Mouse (Mus musculus): ENCODE results near the gene Prkar2b. TPM values are rescaled to one million over a fixed set of nuclear protein-coding genes. Genes with fewer than 3 reads are reported as not detected.

Prkar2b gene
- polyA plus RNA-seq (2015; fragmentation: Nextera tagmentation; extraction: Ambion mirVana), result 34.0 and 34.6 TPM in 2 replicates

DNA sequence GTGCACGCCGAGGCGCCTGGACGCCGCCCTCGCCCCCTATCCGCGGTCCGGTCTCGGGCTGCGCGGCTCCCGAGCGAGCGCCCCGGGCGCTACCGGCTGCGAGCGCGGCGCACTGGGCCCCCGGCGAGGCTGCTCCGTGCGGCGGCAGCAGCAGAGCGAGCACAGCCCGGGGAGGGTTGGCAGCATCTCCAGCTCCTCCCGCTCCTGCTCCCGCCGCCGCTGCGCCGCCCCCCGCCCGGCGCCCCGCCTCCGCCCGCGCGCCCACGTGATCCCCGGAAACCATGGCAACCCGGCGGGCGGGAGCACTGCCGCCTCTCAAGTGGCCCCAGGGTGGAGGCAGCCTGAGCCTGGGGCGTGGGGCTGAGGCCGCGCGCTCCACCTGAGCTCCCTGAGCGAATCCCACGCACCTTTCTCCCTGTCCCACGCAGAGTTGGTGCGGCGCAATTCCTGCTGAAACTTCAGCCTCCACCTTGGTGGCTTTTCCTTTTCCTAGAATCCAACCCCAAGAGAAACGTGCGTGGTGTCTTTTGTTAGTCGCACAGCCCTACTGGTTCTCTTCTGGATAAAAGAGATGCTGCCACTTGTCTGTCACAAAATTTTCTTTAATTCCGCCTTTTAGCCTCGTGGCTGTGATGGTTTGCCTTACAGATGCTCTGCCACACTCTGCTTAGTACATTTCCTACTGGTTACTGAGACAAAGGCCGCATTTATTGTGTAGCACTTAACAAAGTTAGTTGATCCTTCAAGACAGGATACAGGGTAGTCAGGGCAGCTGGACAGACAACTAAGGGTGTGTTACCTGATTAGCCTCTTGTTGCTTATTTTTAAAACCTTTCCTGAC is at the start of gene Prkar2b:
Gene Prkar2b (minus strand): TSS at position 207 of the 841 bp plus-strand sequence.
- peaks cover 15% of the 10 kb centered on the region for H3K4me1 ChIP-seq (ENCODE audit: insufficient read depth)
- peak; percentile 95 for DNase-seq
- no peaks in the 10 kb centered on the region for H3K9me3 ChIP-seq (ENCODE audit: low read length)
- H3K9ac ChIP-seq (replicated peaks), result peak within 1 kb of the TSS; percentile 84
- H3K4me3 ChIP-seq (ENCODE audit: low read depth, low read length), result peak within 1 kb of the TSS; percentile 76
- H3K4me2 ChIP-seq (ENCODE audit: low read depth, low read length), result peak within 1 kb of the TSS; percentile 80
- TF ChIP-seq EP300 (IDR thresholded peaks at IDR 0.05; ENCODE audit: low read depth), result no peak
- no peak for TF ChIP-seq CTCF (IDR thresholded peaks at IDR 0.05; ENCODE audit: low read depth)
- ATAC-seq, result peak; percentile 95
- H3K36me3 ChIP-seq (replicated peaks; ENCODE audit: insufficient read depth, low read length), result no peaks in the 10 kb centered on the region; the same call in 1 of the 2 replicates
- 0 out of 2 replicates have a peak, but pooled peaks cover 4% of the 10 kb centered on the region for H3K27me3 ChIP-seq (ENCODE audit: insufficient read depth, low read length)
- 5% methylated on average over 55 of the region's 64 CpGs for WGBS (ENCODE audit: insufficient replicate concordance)
- peak within 1 kb of the TSS; percentile 88 for H3K27ac ChIP-seq (ENCODE audit: low read depth)

DNA sequence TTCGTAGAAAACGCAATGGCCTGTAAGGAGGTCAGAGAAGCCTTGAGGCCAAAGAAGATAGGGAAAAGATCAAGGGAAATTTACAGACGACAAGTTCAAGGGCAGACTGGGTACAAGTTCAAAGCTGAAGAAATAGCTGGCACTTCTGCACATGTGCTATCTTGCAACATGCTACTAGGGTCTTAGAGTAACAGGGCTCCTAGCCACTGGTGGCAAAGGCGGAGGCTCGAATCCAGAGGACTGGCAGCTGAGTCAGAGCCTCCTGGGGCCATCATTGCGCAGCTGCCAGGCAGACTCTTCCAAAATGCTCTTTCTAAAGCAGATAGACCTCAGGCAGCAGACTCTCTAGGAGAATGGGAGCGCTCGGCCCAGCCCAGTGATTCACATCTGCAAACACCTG is 48.1 kb upstream of the Prkar2b start:
- Histone ChIP-seq H3K9me3 (ENCODE audit: low read length) (no peaks in the 10 kb centered on the region), H3K4me2 (ENCODE audit: low read depth, low read length) (no peak overlapping the region), H3K4me3 (ENCODE audit: low read depth, low read length) (no peak overlapping the region), H3K36me3 (replicated peaks; ENCODE audit: insufficient read depth, low read length) (peaks cover 3% of the 10 kb centered on the region), H3K27me3 (ENCODE audit: insufficient read depth, low read length) (no peaks in the 10 kb centered on the region), H3K27ac (ENCODE audit: low read depth) (no peak overlapping the region), H3K9ac (replicated peaks) (no peak overlapping the region), H3K4me1 (ENCODE audit: insufficient read depth) (peaks cover 20% of the 10 kb centered on the region)
- no peak for ATAC-seq
- no peak for DNase-seq
- TF ChIP-seq CTCF (IDR thresholded peaks at IDR 0.05; ENCODE audit: low read depth), result no peak
- TF ChIP-seq EP300 (IDR thresholded peaks at IDR 0.05; ENCODE audit: low read depth), result no peak
- 84% methylated on average over 8 of the region's 8 CpGs for WGBS (ENCODE audit: insufficient replicate concordance)

GRCm38 (mm10) chr12:32104955-32105521 is 43.9 kb upstream of the Prkar2b start:
- H3K27ac ChIP-seq (ENCODE audit: low read depth), result peak overlapping the region; percentile 91
- peaks cover 35% of the 10 kb centered on the region for H3K4me1 ChIP-seq (ENCODE audit: insufficient read depth)

GRCm38 (mm10) chr12:32104451-32104862 is 43.4 kb upstream of the Prkar2b start:
- ATAC-seq (peak; percentile 99), DNase-seq (peak; percentile 83)
- peak; percentile 99 for TF ChIP-seq EP300 (IDR thresholded peaks at IDR 0.05; ENCODE audit: low read depth)
- TF ChIP-seq CTCF (IDR thresholded peaks at IDR 0.05; ENCODE audit: low read depth), result no peak
- Histone ChIP-seq H3K27me3 (ENCODE audit: insufficient read depth, low read length) (no peaks in the 10 kb centered on the region), H3K4me3 (ENCODE audit: low read depth, low read length) (no peak overlapping the region), H3K36me3 (replicated peaks; ENCODE audit: insufficient read depth, low read length) (peaks cover 15% of the 10 kb centered on the region; the same call in 1 of the 2 replicates), H3K9ac (replicated peaks) (peak overlapping the region; percentile 1; the same call in 1 of the 2 replicates), H3K27ac (ENCODE audit: low read depth) (peak overlapping the region; percentile 91), H3K4me1 (ENCODE audit: insufficient read depth) (peaks cover 35% of the 10 kb centered on the region), H3K4me2 (ENCODE audit: low read depth, low read length) (peak overlapping the region; percentile 38), H3K9me3 (ENCODE audit: low read length) (no peaks in the 10 kb centered on the region)
- WGBS (ENCODE audit: insufficient replicate concordance), result 51% methylated on average over 6 of the region's 6 CpGs

More at GRCm38 (mm10) chr12:32104955-32105521, 43.9 kb upstream of the Prkar2b start:
- Histone ChIP-seq H3K27me3 (ENCODE audit: insufficient read depth, low read length) (no peaks in the 10 kb centered on the region), H3K4me2 (ENCODE audit: low read depth, low read length) (peak overlapping the region; percentile 38), H3K9ac (replicated peaks) (peak overlapping the region; percentile 40; the same call in 1 of the 2 replicates), H3K4me3 (ENCODE audit: low read depth, low read length) (no peak overlapping the region), H3K9me3 (ENCODE audit: low read length) (no peaks in the 10 kb centered on the region), H3K36me3 (replicated peaks; ENCODE audit: insufficient read depth, low read length) (peaks cover 14% of the 10 kb centered on the region)
- ATAC-seq (no peak), DNase-seq (no peak)
- TF ChIP-seq EP300 (IDR thresholded peaks at IDR 0.05; ENCODE audit: low read depth) (no peak), CTCF (IDR thresholded peaks at IDR 0.05; ENCODE audit: low read depth) (no peak)
- whole genome bisulfite sequencing (ENCODE audit: insufficient replicate concordance), result 48% methylated on average over 4 of the region's 4 CpGs

- Histone ChIP-seq H3K36me3 (replicated peaks; ENCODE audit: insufficient read depth, low read length) (peaks cover 17% of the 10 kb centered on the region; the same call in 1 of the 2 replicates), H3K27ac (ENCODE audit: low read depth) (peak overlapping the region; percentile 49; the same call in 1 of the 2 replicates), H3K4me1 (ENCODE audit: insufficient read depth) (peaks cover 35% of the 10 kb centered on the region), H3K27me3 (ENCODE audit: insufficient read depth, low read length) (no peaks in the 10 kb centered on the region), H3K4me3 (ENCODE audit: low read depth, low read length) (no peak overlapping the region), H3K4me2 (ENCODE audit: low read depth, low read length) (no peak overlapping the region), H3K9me3 (ENCODE audit: low read length) (no peaks in the 10 kb centered on the region), H3K9ac (replicated peaks) (no peak overlapping the region)
- TF ChIP-seq EP300 (IDR thresholded peaks at IDR 0.05; ENCODE audit: low read depth) (no peak), CTCF (IDR thresholded peaks at IDR 0.05; ENCODE audit: low read depth) (no peak)
- 84% methylated on average over 4 of the region's 4 CpGs for whole genome bisulfite sequencing (ENCODE audit: insufficient replicate concordance)
- no peak for DNase-seq
- no peak for ATAC-seq
Measured at GRCm38 (mm10) chr12:32101306-32101705, 40.2 kb upstream of the Prkar2b start.

DNA sequence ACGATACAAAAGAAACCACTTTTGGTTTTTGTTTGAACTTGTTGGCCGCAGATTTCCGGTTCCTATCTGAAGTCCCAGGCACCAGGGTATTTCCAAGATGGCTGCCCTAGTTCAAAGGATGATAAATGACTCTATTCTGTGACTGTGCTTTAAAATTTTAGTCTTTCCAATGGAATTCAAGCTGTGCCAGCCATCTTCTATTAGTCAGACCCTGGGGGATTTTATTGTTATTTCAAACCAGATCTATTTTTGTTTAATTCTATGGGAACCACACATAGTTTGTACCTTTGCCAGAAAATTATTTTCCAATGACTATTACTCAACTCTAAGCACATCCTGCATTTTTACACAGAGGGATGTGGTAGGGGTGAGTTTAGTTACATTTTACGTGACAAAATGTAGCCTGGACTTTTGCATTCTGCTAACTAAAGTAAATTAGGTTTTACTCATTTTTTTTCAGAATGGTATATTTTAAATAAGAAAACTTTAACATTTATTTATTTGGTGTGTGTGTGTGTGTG is 38.6 kb upstream of the Prkar2b start:
- H3K27ac ChIP-seq (ENCODE audit: low read depth), result no peak overlapping the region
- no peak for TF ChIP-seq CTCF (IDR thresholded peaks at IDR 0.05; ENCODE audit: low read depth)
- TF ChIP-seq EP300 (IDR thresholded peaks at IDR 0.05; ENCODE audit: low read depth), result no peak
- no peaks in the 10 kb centered on the region for H3K27me3 ChIP-seq (ENCODE audit: insufficient read depth, low read length)
- WGBS (ENCODE audit: insufficient replicate concordance), result 74% methylated on average over 4 of the region's 4 CpGs
- no peak overlapping the region for H3K9ac ChIP-seq (replicated peaks)
- H3K4me3 ChIP-seq (ENCODE audit: low read depth, low read length), result no peak overlapping the region
- H3K4me1 ChIP-seq (ENCODE audit: insufficient read depth), result peaks cover 28% of the 10 kb centered on the region
- peaks cover 17% of the 10 kb centered on the region; the same call in 1 of the 2 replicates for H3K36me3 ChIP-seq (replicated peaks; ENCODE audit: insufficient read depth, low read length)
- H3K9me3 ChIP-seq (ENCODE audit: low read length), result no peaks in the 10 kb centered on the region
- no peak overlapping the region for H3K4me2 ChIP-seq (ENCODE audit: low read depth, low read length)
- no peak for DNase-seq
- ATAC-seq, result no peak
